Mouse (Mus musculus) olfactory bulb, adult 2 months (tissue): ENCODE results near the gene Tsen34.
"Not testable (repeated sequence)": the region's sequence is repeated elsewhere in the genome, so short reads cannot be mapped to it uniquely, and the experiment has no call there.

Experiments
- CTCF ChIP-seq: fragments of 200-500 bp; IDR thresholded peaks from 2 replicates; pipeline ENCODE4 v1.5.1; 2012; ENCODE audit warnings: low read depth, mild to moderate bottlenecking, low read length, moderate library complexity; ENCODE audit not compliant: insufficient read depth
- POLR2A ChIP-seq: fragments of 200-500 bp; IDR thresholded peaks from 2 replicates; pipeline ENCODE4 v1.6.1; 2012; ENCODE audit warnings: mild to moderate bottlenecking, low read depth, low read length, moderate library complexity; ENCODE audit not compliant: insufficient read depth

GRCm38 (mm10) chr7:3694949-3695305 lies 2.3 kb downstream of the Tsen34 start:
- not testable (repeated sequence) for TF ChIP-seq CTCF, POLR2A
